Mouse (Mus musculus): ENCODE results near the gene Lrrc38.

DNA sequence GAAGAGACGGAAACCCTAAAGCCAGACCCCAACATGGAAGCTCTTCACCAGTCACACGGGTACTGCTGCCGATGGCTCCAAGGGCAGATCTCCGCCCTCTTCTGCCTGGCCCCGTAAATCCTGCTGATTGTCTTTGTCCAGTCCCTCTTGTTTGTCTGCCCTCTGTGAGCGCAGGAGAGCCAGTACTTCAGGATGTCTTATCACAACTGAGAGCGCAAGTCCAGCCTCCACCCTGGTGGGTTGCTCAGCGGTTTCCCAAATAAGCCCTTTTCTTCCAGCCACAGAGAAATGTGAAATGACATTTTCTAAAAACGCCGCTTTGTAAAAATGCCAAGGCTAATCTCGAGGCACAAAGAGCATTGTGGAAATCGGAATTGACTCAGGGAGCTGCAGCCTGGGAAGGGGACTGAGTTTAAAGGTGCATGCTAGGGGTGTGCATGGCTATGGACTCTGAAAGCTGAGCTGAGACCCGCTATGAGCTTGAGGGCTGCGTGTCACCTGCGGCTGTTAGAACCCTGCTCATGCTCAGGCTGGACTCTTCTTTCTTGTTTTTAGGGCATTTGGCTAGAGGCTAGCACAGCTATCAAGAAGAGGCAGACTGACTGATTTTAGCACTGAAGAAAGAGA is 17.0 kb downstream of the Lrrc38 start:
- TF ChIP-seq CTCF (IDR thresholded peaks at IDR 0.05; ENCODE audit: insufficient read depth, low read length) (no peak), POLR2A (IDR thresholded peaks at IDR 0.05; ENCODE audit: borderline replicate concordance, extremely low read depth, low read depth, low read length) (no peak)
